11 mouse cellular contexts compared by ENCODE assay signal in genomic region chr11:96251480-96252031, GRCm38 (mm10). TPM values are rescaled to one million over a fixed set of nuclear protein-coding genes. Genes with fewer than 3 reads are reported as not detected.
DNase-seq lines count a peak whose midpoint lies in the region; ATAC-seq and TF ChIP-seq lines count a peak whose summit lies in the region.
"Had no signal": no experiment of that assay in that cellular context is flagged by ENCODE, and none has a peak within 500 bp of the region (broad histone marks: within the 10 kb centered on the region; RNA-seq: fewer than 3 reads in every experiment).

No protein-coding gene starts in this region.

- no peaks in the 10 kb centered on the region for H3K36me3 ChIP-seq in midbrain, embryonic 10.5 days
- H3K36me3 ChIP-seq in midbrain, embryonic 14.5 days (ENCODE audit: control insufficient read depth, insufficient read depth, low read length) = no peaks in the 10 kb centered on the region
- no peaks in the 10 kb centered on the region for H3K36me3 ChIP-seq in stomach, postnatal 0 days (ENCODE audit: control insufficient read depth, insufficient read depth, low read length)

- H3K9me3 ChIP-seq in midbrain, embryonic 10.5 days (replicated peaks) = no peaks in the 10 kb centered on the region
- H3K9me3 ChIP-seq in midbrain, embryonic 14.5 days (ENCODE audit: control insufficient read depth, low read length) = 0 out of 2 replicates have a peak, but pooled peaks cover 2% of the 10 kb centered on the region
- no peaks in the 10 kb centered on the region for H3K9me3 ChIP-seq in stomach, postnatal 0 days (ENCODE audit: control insufficient read depth, low read length)

- no peak overlapping the region for H3K27ac ChIP-seq in midbrain, embryonic 10.5 days (replicated peaks)
- H3K27ac ChIP-seq in midbrain, embryonic 14.5 days (replicated peaks; ENCODE audit: low read depth, low read length) = no peak overlapping the region
- H3K27ac ChIP-seq in stomach, postnatal 0 days (replicated peaks) = no peak overlapping the region
- H3K27ac ChIP-seq: liver, embryonic 14.5 days had no signal

- no peaks in the 10 kb centered on the region for H3K4me1 ChIP-seq in midbrain, embryonic 10.5 days
- no peaks in the 10 kb centered on the region for H3K4me1 ChIP-seq in midbrain, embryonic 14.5 days (ENCODE audit: control insufficient read depth, insufficient read depth, low read length)
- H3K4me1 ChIP-seq in stomach, postnatal 0 days (replicated peaks; ENCODE audit: control insufficient read depth, insufficient read depth) = no peaks in the 10 kb centered on the region

- no peak for TF ChIP-seq CTCF in stomach, postnatal 0 days (IDR thresholded peaks at IDR 0.05; ENCODE audit: low read depth)

- peaks cover 100% of the 10 kb centered on the region for H3K27me3 ChIP-seq in midbrain, embryonic 10.5 days (ENCODE audit: low read depth, poor library complexity, severe bottlenecking)
- peaks cover 84% of the 10 kb centered on the region for H3K27me3 ChIP-seq in midbrain, embryonic 14.5 days (ENCODE audit: control insufficient read depth, insufficient read depth, low read length)
- H3K27me3 ChIP-seq in stomach, postnatal 0 days (ENCODE audit: control insufficient read depth, insufficient read depth, low read length) = peaks cover 37% of the 10 kb centered on the region

- WGBS in midbrain, embryonic 10.5 days = 1% methylated on average over 46 of the region's 46 CpGs
- WGBS in midbrain, embryonic 14.5 days = 1% methylated on average over 46 of the region's 46 CpGs
- WGBS in stomach, postnatal 0 days = 1% methylated on average over 46 of the region's 46 CpGs

- DNase-seq in midbrain, embryonic 10.5 days (ENCODE audit: low spot score) = peak; percentile 40
- no peak for DNase-seq in midbrain, embryonic 14.5 days
- peak; percentile 36 for DNase-seq in embryo, embryonic 9.5 days (ENCODE audit: extremely low spot score)
- DNase-seq in kidney, postnatal 14 days = peak; percentile 72
- no peak for DNase-seq in stomach, postnatal 0 days (ENCODE audit: low spot score)
- no peak for DNase-seq in gastrocnemius, postnatal 25 days
- DNase-seq in frontal cortex, postnatal 25 days (ENCODE audit: low spot score in 2 of 2) = no peak
- DNase-seq in right cerebral cortex, postnatal 4 days = no peak
- DNase-seq: cerebellum, adult 2 months had no signal

- no peak overlapping the region for H3K4me2 ChIP-seq in midbrain, embryonic 14.5 days (ENCODE audit: low read length)
- H3K4me2 ChIP-seq in stomach, postnatal 0 days (replicated peaks; ENCODE audit: low read depth) = no peak overlapping the region

- no peak overlapping the region for H3K9ac ChIP-seq in midbrain, embryonic 14.5 days (replicated peaks; ENCODE audit: low read length)
- no peak overlapping the region for H3K9ac ChIP-seq in stomach, postnatal 0 days (ENCODE audit: low read length)
- H3K9ac ChIP-seq: liver, embryonic 14.5 days had no signal

- ATAC-seq in midbrain, embryonic 14.5 days (ENCODE audit: low FRiP score, low TSS enrichment) = no peak
- 0 out of 2 replicates have a peak, but pooled peaks have one; percentile 18 for ATAC-seq in stomach, postnatal 0 days (ENCODE audit: low FRiP score, low TSS enrichment)

- no peak overlapping the region for H3K4me3 ChIP-seq in midbrain, embryonic 10.5 days
- H3K4me3 ChIP-seq in midbrain, embryonic 14.5 days (replicated peaks; ENCODE audit: low read depth, low read length) = no peak overlapping the region
- H3K4me3 ChIP-seq in stomach, postnatal 0 days (ENCODE audit: low read depth, low read length) = no peak overlapping the region
- H3K4me3 ChIP-seq: myocyte had no signal

- TF ChIP-seq EP300 in stomach, postnatal 0 days (optimal IDR thresholded peaks at IDR 0.05) = no peak

RNA-seq across cellular contexts. Expression of gene Hoxb9, which starts 19.7 kb away (rescaled TPM):
- polyA plus RNA-seq in midbrain, embryonic 10.5 days (2016; fragmentation: Nextera tagmentation; extraction: Ambion mirVana) = not detected in 2 replicates
- polyA plus RNA-seq in midbrain, embryonic 14.5 days (2014; fragmentation: Nextera tagmentation; extraction: Ambion mirVana) = not detected in 2 replicates
- 0.05 and 0.06 TPM in 2 replicates for polyA plus RNA-seq in stomach, postnatal 0 days (2015; fragmentation: Nextera tagmentation; extraction: Ambion mirVana)
- total RNA-seq in gastrocnemius, postnatal 25 days (2021) = under 1 TPM; 0.15 to 0.19 TPM
- polyA plus RNA-seq: cerebellum, adult 2 months had no signal

RNA-seq across cellular contexts. Expression of gene Hoxb8, which starts 30.1 kb away (rescaled TPM):
- not detected in 2 replicates for polyA plus RNA-seq in midbrain, embryonic 10.5 days (2016; fragmentation: Nextera tagmentation; extraction: Ambion mirVana)
- not detected in 2 replicates for polyA plus RNA-seq in midbrain, embryonic 14.5 days (2014; fragmentation: Nextera tagmentation; extraction: Ambion mirVana)
- polyA plus RNA-seq in stomach, postnatal 0 days (2015; fragmentation: Nextera tagmentation; extraction: Ambion mirVana) = 0.42 and 0.83 TPM in 2 replicates
- total RNA-seq in gastrocnemius, postnatal 25 days (2021) = under 1 TPM; 0.28 to 0.46 TPM

RNA-seq across cellular contexts. Expression of gene Hoxb7, which starts 34.9 kb away (rescaled TPM):
- not detected in 2 replicates for polyA plus RNA-seq in midbrain, embryonic 10.5 days (2016; fragmentation: Nextera tagmentation; extraction: Ambion mirVana)
- not detected in 2 replicates for polyA plus RNA-seq in midbrain, embryonic 14.5 days (2014; fragmentation: Nextera tagmentation; extraction: Ambion mirVana)
- polyA plus RNA-seq in stomach, postnatal 0 days (2015; fragmentation: Nextera tagmentation; extraction: Ambion mirVana) = 5.5 and 6.0 TPM in 2 replicates
- total RNA-seq in gastrocnemius, postnatal 25 days (2021) = 1 to 10 TPM in 1 of 2 experiments, under 1 TPM in 1; 0.28 to 1.1 TPM
- polyA plus RNA-seq: cerebellum, adult 2 months had no signal

RNA-seq across cellular contexts. Expression of gene Hoxb6, which starts 40.7 kb away (rescaled TPM):
- not detected in 2 replicates for polyA plus RNA-seq in midbrain, embryonic 10.5 days (2016; fragmentation: Nextera tagmentation; extraction: Ambion mirVana)
- polyA plus RNA-seq in midbrain, embryonic 14.5 days (2014; fragmentation: Nextera tagmentation; extraction: Ambion mirVana) = not detected in 2 replicates
- polyA plus RNA-seq in stomach, postnatal 0 days (2015; fragmentation: Nextera tagmentation; extraction: Ambion mirVana) = 6.9 and 7.9 TPM in 2 replicates
- total RNA-seq in gastrocnemius, postnatal 25 days (2021) = under 1 TPM; 0.31 to 0.62 TPM
- polyA plus RNA-seq: myocyte had no signal

RNA-seq across cellular contexts. Expression of gene Hoxb5, which starts 51.6 kb away (rescaled TPM):
- not detected in 2 replicates for polyA plus RNA-seq in midbrain, embryonic 10.5 days (2016; fragmentation: Nextera tagmentation; extraction: Ambion mirVana)
- not detected in 2 replicates for polyA plus RNA-seq in midbrain, embryonic 14.5 days (2014; fragmentation: Nextera tagmentation; extraction: Ambion mirVana)
- polyA plus RNA-seq in stomach, postnatal 0 days (2015; fragmentation: Nextera tagmentation; extraction: Ambion mirVana) = 7.5 and 8.2 TPM in 2 replicates
- under 1 TPM; 0.38 to 0.64 TPM for total RNA-seq in gastrocnemius, postnatal 25 days (2021)
- polyA plus RNA-seq: myocyte had no signal

Comparison
In these comparisons a context has a peak if more than half of its experiments do, and no peak if none do; other contexts are left out.
1. DNase-seq: peak in midbrain, embryonic 10.5 days (single experiment), embryo, embryonic 9.5 days (single experiment) and kidney, postnatal 14 days (single experiment); none in midbrain, embryonic 14.5 days (single experiment), stomach, postnatal 0 days (single experiment), gastrocnemius, postnatal 25 days (single experiment), frontal cortex, postnatal 25 days (0 of 2) and right cerebral cortex, postnatal 4 days (single experiment).